Mouse (Mus musculus) R1 (cell line): Measurements from ENCODE around the gene Eppin.
"Not testable (repeated sequence)": the region's sequence is repeated elsewhere in the genome, so short reads cannot be mapped to it uniquely, and the experiment has no call there.

Source experiments
- DNase-seq: peaks from one replicate; pipeline ENCODE4 v3.0.0-alpha.2; 2018; ENCODE audit warnings: low read depth, low spot score

The Eppin gene

DNA sequence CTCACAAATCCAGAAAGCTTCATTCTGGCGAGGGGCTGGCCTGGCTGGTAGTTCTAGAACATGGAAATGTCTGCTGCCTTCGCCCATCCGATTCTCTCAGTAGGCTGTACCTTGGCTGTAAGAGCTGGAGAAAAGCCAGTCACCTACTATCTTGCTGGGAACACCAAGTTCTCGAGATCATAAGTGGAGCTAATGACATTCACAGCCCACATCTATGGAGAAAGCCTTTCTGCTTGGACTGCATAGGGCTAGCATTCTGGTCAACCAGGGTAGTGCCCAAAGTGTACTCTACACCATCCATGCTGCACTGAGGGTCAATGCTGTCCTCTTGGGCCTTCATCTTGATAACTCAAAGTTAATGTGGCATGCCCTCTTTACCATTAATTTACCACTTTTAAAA lies at the start of gene Eppin:
Gene Eppin, minus strand, starts transcription at position 101 of the 400 bp plus-strand sequence.
- no peak for DNase-seq

DNA sequence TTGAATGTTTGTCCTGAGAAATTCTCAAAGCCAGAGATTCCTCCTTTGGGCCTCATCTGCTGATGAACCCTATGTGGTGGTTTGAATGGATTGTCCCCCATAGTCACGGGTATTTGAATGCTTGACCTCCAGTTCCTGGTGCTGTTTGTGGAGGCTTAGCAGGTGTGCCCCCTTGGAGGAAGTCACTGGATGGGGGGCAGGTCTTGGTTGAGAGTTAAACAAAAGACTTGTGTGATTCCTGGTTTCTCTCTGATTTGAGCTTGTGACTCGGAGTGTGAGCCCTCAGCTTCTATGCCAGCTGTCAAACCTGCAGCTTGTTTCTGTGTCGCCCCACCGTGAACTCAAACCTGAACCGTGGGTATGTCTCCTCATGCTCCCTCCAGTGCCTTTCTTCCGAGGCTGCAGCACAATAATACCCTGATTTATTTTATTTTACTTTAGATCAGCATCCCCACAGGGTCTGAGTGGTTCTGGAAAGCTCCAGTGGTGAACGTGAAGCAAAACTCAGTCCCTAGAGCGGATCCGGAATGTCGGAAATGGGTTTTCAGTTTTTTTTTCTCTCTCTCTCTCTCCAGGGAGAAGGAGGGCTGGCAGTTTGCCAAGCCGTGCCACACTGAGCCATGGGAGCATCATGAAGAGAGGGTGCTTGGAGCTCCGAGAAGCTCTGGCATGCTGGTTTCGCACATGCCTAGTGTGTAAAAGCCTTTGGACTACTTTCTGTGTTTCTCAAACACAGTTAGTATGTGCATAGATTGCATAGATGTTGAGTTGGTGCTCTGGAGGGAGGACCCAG lies 48.7 kb upstream of the Eppin start:
- peak; percentile 42 for DNase-seq

DNA sequence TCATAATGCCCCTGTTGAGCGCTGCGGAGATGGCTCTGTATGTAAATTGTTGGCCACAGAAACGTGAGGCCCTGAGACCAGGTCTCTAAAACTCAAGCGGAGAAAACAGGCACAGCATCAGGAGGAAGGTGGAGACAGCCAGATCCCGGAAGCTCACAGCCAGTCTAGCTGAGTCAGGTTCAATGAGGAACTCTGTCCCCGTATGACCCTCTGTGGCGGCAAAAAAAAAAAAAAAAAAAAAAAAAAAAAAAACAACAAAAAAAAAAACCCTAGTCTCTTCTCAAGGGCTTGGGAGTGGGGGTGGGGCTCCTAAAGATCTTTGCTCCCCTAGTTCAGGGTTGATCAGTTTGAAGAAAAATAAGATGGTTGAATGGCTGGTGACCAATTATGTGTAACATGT lies 47.7 kb upstream of the Eppin start:
- peak; percentile 62 for DNase-seq

DNA sequence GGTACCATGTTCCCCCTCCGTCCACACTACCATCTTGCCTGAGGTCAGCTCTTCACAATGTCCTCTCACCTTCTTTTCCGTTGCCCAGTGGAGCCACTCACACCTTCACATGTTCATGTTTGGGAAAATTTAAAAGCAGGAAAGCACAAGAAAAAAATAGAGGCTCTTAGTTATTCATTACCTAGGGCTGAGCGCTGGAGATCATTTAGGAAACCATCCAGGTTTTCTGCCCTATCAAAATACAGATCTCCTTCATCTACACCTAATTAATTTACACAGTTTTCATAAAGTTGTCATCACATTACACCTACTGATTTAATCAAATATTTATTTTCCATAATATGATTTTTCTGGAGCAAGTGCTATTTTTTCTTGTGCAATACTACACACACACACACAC lies 45.3 kb upstream of the Eppin start, which contains the start of gene Wfdc16:
Gene Wfdc16, minus strand, starts transcription at position 101 of the 400 bp plus-strand sequence.
- no peak for DNase-seq

DNA sequence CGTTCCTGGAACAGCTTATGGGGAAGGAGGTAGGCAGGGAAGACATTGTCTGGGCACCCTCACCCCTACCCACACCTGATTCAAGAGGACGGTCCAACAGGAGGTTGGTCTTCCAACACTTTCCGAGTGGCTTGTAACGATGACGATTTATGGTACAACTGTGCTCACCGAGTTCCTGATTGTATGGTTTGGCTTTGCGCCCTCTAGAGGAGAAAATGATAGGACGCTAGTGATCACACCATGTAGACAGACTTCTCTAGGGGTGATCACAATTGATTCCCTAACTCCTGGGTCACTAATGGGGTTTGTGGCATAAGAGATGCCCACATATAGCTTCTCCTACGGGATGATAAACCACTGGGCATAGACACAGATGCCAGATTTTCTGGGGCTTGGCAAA lies 41.9 kb upstream of the Eppin start:
- peak; percentile 81 for DNase-seq

DNA sequence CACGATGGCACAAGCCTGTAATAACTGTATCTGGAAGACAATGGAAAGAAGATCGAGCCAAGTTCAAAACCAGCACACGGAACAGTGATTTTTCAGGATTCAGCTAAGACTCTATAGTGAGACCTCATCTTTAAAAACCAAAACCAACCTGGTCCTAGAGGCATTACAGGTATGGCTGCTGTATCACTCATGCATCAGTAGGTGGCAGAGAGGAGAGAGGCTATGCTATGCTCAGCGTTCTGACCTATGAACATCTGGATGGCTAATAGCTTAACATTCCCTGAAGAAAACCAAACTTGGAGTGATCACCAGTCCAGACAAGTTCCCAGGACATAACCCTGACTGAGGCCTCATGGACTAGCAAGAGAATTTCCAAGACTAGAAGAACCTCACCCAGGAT lies 28.4 kb upstream of the Eppin start:
- DNase-seq = no peak

DNA sequence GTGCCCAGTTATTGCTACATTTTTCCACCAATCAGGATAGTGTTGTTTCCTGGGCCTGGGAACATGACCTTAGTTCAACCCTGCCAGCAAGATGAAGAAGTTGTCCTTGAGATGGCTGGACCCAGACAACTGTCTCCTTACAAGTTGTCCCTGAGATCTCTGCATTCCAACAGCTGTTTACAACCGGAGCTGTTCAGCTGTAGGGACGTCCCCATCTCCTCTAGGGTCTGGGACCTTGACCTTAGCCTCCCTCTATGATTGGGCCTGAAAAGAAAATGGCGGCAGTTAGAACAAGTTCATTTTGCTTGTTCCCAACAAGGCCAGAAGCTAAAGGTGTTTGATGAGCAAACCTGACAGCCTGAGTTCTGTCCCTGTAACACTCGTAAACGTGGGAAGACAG lies 25.7 kb upstream of the Eppin start:
- no peak for DNase-seq

DNA sequence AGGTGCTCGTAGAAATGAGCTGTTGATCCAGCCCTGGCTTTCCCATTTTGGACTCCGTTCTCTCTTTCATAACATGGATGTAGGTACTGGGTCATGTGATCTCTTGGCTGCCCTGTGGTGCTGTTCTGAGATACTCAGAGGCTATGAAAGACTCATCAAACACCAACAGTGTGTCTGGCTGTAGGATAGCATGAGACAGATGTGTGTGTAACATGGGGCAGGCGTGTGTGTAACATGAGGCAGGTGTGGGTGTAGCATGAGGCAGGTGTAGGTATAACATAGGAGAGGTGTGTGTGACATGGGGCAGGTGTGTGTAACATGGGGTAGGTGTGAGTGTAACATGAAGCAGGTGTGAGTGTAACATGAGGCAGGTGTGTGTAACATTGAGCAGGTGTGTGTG lies 22.0 kb upstream of the Eppin start:
- DNase-seq = no peak

DNA sequence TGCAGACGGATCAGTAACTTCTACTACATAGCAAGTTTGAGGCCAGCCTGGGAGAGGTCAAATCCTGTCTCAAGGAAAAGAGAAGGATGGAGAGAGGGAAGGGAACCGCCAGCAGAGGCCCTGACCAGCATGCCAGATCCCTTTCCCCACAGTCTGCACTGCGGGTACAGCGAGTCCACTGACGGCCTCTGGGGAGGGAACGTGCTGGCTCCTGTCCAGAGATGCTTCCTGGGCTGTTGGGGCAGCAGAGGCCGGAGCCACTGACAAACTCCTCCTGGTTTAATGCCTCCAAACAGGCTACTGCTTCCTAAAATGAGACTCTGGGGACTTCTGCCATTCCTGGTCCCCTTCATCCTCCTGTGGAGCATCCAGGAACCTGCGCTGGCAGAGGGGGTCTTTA lies 20.1 kb upstream of the Eppin start, which contains the start of the genes Wfdc6b and Wfdc8:
Gene Wfdc6b, plus strand, starts transcription at position 52 of the 400 bp plus-strand sequence.
Gene Wfdc8, minus strand, starts transcription at position 156 of the 400 bp plus-strand sequence.
- DNase-seq = not testable (repeated sequence)

DNA sequence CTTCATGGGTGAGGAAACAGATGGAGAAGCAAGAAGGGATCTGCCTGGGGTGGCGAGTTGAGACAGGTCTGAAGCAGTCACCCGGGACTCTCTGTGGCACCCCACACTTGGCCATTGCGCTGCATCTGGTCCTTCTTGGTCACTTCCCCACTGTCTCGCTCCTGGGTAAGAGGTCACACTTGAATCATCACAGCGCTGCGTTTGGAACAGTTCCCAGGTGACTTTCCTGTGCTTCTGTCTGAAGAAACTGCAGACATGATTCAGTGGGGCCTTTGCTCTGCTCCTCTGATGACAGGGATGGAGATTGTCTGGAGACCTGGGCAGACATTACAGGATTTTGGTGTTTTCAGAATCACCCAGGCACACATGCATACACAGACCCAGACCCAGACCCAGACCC lies 15.4 kb upstream of the Eppin start:
- DNase-seq = no peak

DNA sequence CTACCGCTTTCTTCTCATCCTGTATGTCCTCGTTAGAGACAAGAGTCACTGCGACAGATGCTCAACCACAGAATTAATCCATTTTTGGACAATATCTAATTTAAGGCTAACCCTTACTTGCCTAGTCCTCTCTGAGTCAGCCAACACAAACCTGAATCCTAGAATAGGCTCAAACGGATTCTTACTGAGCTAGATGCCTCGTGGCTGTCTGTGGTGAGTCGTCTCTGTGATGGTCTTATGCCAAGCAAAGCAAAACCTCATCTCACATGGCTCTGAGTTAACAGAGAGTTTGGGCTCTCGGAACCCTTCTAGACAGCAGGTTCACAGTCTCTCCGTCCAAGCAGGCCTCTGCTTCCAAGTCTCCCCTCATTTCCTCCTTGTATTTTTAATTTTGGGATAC lies 11.0 kb upstream of the Eppin start:
- no peak for DNase-seq

DNA sequence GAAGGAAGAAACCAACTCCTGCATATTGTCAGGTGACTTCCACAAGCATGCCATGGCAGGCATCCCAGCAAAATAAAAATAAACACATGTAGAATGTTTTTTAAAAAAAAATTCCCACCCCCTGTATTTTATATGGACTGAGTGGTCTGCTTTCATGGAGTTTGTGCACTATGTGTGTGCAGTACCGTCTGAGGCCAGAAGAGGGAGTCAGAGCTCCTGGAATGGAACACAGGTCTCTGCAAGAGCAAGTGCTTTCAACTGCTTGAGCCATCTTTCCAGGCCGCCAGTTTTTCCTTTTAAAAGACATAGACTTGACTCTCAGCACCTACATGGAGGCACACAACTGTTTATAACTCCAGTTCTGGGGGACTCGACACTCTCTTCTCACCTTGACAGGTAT lies 10.1 kb upstream of the Eppin start:
- DNase-seq = peak; percentile 69

DNA sequence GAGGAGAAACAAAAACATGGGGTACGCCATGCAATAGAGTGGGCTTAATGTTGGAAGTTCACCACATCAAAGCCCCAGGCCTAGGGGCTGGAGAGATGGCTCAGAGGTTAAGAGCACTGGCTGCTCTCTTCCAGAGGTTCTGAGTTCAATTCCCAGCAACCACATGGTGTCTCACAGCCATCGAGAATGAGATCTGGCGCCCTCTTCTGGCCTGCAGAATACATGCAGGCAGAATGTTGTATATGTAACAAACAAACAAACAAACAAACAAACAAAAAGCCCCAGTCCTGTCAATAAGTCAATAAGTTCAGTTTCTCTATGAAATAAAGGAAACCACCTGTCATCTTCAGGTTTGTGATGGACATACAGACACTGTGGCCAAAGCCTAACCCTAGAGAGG lies 6.8 kb upstream of the Eppin start:
- peak; percentile 23 for DNase-seq

DNA sequence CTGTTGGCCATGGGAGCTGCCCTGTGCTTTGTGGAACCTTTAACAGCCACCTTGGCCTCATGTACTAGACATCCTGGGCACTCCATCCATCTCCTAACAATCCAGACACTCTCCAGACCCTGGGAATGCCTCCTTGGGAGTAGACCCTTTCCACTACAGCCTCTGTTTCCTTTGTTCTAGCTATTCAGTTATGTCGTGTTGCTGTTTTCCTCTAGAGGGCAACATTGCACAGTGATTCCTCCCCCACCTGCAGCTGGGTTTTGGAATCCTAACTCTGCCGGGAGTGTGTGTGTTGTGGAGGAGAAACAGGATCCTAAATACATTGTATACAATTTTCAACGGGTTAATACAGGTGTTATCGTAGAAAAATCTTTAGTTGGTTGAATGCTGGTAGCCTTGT lies 1.4 kb downstream of the Eppin start:
- peak; percentile 61 for DNase-seq

DNA sequence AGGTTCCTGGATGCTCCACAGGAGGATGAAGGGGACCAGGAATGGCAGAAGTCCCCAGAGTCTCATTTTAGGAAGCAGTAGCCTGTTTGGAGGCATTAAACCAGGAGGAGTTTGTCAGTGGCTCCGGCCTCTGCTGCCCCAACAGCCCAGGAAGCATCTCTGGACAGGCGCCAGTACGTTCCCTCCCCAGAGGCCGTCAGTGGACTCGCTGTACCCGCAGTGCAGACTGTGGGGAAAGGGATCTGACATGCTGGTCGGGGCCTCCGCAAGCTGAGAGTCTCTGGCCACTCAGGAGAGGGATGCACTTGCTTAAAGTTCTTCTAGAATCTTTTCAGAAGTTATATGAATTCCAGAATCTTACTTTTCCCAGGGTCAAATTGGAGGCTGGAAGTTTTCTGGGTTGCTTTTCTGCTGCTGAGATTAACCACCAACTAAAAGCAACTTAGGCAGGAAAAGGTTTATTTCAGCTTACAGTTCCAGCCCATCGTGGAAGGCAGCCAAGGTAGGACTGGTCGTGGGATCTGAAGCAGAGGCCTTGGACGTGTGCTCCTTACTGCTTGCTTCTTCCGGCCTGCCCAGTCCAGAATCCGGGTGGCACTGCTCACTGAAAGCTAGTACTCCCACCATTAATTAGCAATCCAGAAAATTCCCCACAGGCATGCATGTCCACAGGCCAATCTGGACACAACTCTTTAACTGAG lies 8.2 kb downstream of the Eppin start, which contains the start of gene Wfdc6a:
Gene Wfdc6a, minus strand, starts transcription at position 423 of the 701 bp plus-strand sequence.
- not testable (repeated sequence) for DNase-seq

DNA sequence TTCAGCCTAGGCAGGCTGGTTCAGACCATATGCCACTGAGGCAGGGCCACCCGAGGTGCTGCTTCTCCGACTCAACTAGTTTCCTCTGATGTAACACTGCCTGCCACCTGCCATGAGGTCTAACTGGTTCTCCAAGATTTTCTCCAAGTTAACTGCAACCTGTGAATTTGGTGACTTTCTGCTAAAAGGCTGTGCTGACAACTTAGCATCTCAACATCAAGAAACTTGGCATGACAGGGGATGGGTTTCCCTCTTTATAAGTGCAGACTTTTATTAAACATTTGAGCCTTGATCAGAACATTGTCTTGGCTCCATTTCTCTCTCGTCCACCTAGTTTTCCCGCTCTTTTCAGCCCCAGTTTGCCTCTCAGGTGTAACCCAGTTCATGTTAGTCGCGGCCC lies 20.0 kb downstream of the Eppin start, which contains the start of gene Spint3:
Gene Spint3, minus strand, starts transcription at position 101 of the 400 bp plus-strand sequence.
- not testable (repeated sequence) for DNase-seq

DNA sequence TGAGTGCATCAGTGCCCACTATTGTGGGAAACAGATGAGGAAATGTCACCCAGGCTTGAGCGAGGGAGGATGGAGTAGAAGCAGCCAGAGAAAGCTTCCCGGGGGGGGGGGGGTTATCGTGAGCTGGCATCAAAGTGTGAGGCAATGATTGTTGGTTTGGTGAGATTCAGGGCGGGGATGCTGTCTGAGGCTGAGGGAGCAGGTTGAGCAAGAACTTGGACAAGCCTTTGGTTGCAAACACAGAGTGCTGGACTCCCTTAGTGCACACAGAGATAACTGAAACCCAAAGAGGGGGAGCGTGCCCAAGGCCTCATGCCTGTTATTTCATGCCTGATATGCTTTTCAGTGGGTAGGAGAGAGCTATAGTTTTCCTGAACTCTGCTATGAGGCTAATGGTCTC lies 25.9 kb downstream of the Eppin start:
- no peak for DNase-seq

DNA sequence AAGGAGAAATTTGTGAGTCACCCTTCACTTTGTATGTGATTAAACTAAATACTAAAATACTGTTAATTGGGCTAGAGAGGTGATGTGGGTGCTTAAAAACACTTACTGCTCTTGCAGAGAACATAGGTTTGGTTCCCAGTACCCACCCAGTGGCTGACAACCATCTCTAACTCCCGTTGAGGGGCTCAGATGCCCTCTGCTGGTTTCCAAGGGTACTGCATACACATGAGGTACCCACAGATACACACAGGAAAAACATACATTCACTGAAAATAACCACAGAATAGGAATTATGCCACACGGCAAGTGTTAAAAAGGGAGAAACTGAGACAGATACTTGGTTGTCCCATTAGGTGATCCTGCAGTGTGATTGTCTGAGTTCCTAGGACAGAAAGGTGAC lies 26.4 kb downstream of the Eppin start:
- DNase-seq = peak; percentile 49

DNA sequence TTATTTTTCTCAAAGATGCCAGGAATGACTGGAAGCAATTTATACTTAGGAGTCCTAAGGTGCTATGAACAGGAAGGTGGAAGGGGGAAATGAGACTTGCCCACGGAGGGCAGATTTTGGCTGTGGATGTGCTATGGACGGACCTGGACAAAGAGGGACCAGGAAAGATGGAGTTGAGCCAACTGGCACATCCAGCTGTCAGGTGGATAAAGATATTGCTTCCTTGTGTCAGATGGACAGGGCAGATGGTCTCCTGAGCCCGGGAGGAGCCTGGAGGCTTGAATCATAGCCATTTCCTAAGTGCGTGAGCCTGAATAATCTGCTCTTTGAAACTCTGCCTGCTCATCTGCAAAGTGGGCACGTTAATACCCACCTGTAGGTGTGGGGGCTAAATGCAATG lies 29.0 kb downstream of the Eppin start:
- DNase-seq = no peak

DNA sequence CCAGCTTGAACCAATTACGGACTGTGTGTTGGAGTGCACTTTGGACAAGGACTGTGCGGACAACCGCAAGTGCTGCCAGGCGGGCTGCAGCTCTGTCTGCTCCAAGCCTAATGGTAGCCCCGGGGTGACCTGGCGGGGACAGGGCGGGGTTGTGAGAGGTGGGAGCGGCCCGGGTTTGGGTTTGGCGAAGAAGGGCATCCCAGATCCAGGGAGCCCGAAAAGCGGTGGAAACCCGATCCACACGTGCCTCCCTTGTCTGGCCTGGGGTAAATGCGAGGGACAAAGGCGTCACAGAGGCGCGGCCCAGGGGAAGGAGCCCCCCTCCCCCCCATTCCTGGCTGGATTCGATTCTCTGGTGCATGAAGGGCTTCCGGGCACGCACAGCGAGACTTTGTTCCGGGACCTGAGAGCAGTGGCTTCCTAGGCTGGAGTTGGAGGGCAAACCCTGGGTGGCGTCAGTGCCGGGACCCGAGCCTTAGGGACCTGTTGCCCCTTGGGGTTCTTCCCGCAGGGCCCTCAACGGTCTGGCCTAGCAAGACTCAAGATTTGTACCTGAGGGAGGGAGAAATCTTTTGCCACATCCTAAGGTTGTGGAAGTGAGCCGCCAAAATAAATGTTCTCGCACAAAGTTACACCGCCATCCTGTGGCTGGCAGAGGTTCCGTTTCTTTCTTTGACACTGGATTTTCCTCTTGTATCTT lies 29.9 kb downstream of the Eppin start:
- DNase-seq = peak; percentile 76

DNA sequence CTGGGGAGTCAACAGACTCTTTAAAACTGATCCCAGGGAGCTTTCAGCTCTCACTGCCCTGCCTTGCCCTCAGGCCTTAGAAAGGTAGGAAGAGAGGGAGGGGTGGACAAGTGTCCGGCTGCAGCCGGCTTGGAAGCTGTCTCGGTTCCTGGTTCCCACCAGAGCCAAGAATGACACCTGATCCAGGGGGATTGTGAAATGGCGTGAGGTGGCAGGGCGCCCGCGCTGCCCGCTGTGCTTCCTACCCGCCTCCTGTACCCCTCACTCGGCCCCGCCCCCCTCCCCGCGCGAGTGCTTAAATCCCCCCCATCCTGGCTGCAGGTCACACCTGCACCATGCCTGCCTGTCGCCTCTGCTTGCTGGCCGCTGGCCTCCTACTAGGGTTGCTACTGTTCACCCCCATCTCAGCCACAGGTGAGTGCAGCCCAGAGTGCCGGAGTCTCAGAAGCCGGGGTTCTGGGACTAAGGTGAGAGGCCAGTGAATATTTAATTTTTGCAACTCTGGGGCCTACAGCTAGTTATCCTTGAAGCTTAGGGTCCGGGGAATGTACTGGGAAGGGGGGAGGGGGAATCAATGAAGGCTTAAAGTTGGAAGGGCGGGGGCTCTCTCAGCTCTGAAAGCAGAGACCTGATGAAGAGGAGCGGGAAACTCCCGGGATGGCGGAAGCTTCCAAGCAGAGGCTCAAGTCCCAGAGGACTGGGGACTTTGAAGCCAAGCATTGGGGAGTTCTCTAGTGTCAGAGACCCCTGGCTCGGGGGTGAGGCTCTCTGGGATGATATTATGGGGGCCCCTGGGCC lies 30.8 kb downstream of the Eppin start, which contains the start of gene Wfdc2:
Gene Wfdc2, plus strand, starts transcription at position 23 of the 798 bp plus-strand sequence.
- DNase-seq = peak; percentile 45
